Mouse (Mus musculus) adrenal gland, adult (tissue): Measurements from ENCODE around the gene Diaph3.
"Not testable (repeated sequence)": the region's sequence is repeated elsewhere in the genome, so short reads cannot be mapped to it uniquely, and the experiment has no call there.

ENCODE experiments used
- DNase-seq, 2 experiments: peaks; one replicate each; pipeline ENCODE4 v3.0.0; 2022 to 2023; ENCODE audit warnings: low spot score in 1 of 2; ENCODE audit not compliant: inconsistent age in 2 of 2

The Diaph3 gene

GRCm38 (mm10) chr14:86744523-86744922, 396.5 kb downstream of the Diaph3 start:
- no peak for DNase-seq

GRCm38 (mm10) chr14:86741855-86742531, 399.0 kb downstream of the Diaph3 start:
- no peak for DNase-seq

- no peak for DNase-seq
Observed at GRCm38 (mm10) chr14:86738916-86739315, 402.1 kb downstream of the Diaph3 start.

- no peak for DNase-seq
Observed at GRCm38 (mm10) chr14:86736646-86737045, 404.4 kb downstream of the Diaph3 start.

- DNase-seq = no peak
Observed at GRCm38 (mm10) chr14:86731300-86731699, 409.7 kb downstream of the Diaph3 start.

- DNase-seq = no peak
Observed at GRCm38 (mm10) chr14:86729617-86730098, 411.4 kb downstream of the Diaph3 start.

- no peak for DNase-seq
Observed at GRCm38 (mm10) chr14:86727538-86728045, 413.4 kb downstream of the Diaph3 start.

GRCm38 (mm10) chr14:86721768-86722167, 419.3 kb downstream of the Diaph3 start:
- no peak for DNase-seq

- DNase-seq = no peak
Observed at GRCm38 (mm10) chr14:86721082-86721481, 420.0 kb downstream of the Diaph3 start.

GRCm38 (mm10) chr14:86720408-86720807, 420.6 kb downstream of the Diaph3 start:
- not testable (repeated sequence) for DNase-seq

- DNase-seq = no peak
Observed at GRCm38 (mm10) chr14:86714088-86714690, 426.8 kb downstream of the Diaph3 start.

- no peak for DNase-seq
Observed at GRCm38 (mm10) chr14:86704080-86704479, 437.0 kb downstream of the Diaph3 start.

- DNase-seq = no peak
Observed at GRCm38 (mm10) chr14:86701145-86701544, 439.9 kb downstream of the Diaph3 start.

GRCm38 (mm10) chr14:86697887-86698286, 443.1 kb downstream of the Diaph3 start:
- DNase-seq = peak; percentile 37 to 83

GRCm38 (mm10) chr14:86692714-86693113, 448.3 kb downstream of the Diaph3 start:
- DNase-seq = no peak

- DNase-seq = no peak
Observed at GRCm38 (mm10) chr14:86691298-86691697, 449.7 kb downstream of the Diaph3 start.

- DNase-seq = no peak
Observed at GRCm38 (mm10) chr14:86684585-86685503, 456.2 kb downstream of the Diaph3 start.

- no peak for DNase-seq
Observed at GRCm38 (mm10) chr14:86681951-86682350, 459.1 kb downstream of the Diaph3 start.

- no peak for DNase-seq
Observed at GRCm38 (mm10) chr14:86678992-86679391, 462.0 kb downstream of the Diaph3 start.

- DNase-seq = peak in 1 of 2 experiments; percentile 55
Observed at GRCm38 (mm10) chr14:86678179-86678780, 462.8 kb downstream of the Diaph3 start.

- DNase-seq = no peak
Observed at GRCm38 (mm10) chr14:86677015-86677414, 464.0 kb downstream of the Diaph3 start.
